Mouse (Mus musculus): Measurements from ENCODE around the gene Zfp574. TPM values are rescaled to one million over a fixed set of nuclear protein-coding genes. Genes with fewer than 3 reads are reported as not detected.

The Zfp574 gene
- polyA plus RNA-seq, 2 experiments, result 28.0 to 33.3 TPM

DNA sequence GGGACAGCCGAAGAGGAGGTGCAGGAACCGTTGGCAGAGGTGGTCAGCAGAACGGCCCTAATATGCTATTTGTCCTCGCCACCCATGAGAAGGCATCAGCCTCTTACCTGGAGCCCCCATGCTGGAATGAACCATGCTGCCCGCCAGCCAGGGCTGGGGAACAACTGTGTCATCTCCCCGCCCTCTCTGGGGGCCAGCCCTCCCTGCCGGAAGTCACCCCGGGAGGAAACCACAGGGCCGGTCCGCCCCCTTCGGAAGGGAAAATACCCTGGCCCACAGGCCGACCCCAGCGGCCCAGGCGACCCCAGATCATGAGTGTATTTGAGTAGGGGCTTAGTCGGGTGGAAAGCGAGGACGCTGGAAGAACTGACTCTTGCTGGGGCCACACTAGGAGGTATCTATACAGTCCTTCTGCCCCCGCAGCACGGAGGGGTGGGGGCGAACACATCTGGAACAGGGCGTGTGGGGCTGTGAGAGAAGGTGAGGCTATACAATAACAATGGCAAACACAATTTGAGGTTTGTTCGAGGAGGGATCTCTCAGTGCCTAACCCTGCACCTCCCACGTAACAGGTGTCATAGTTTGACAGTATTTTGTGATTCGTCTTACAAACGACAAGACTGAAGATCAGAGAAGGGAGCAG is 60.1 kb downstream of the Zfp574 start:
- Histone ChIP-seq H3K4me3 (replicated peaks; ENCODE audit: low read length) (no peak overlapping the region), H3K36me3 (ENCODE audit: control insufficient read depth, insufficient read depth, low read length) (no peaks in the 10 kb centered on the region), H3K4me1 (ENCODE audit: control insufficient read depth, insufficient read depth, low read length) (no peaks in the 10 kb centered on the region), H3K9me3 (ENCODE audit: control insufficient read depth, low read length) (peaks cover 3% of the 10 kb centered on the region; the same call in 1 of the 2 replicates), H3K27me3 (ENCODE audit: control insufficient read depth, insufficient read depth, low read length) (peaks cover 37% of the 10 kb centered on the region), H3K27ac (replicated peaks; ENCODE audit: low read depth, low read length) (no peak overlapping the region), H3K4me2 (replicated peaks; ENCODE audit: low read depth, low read length, severe bottlenecking) (no peak overlapping the region; the same call in 1 of the 2 replicates), H3K9ac (ENCODE audit: low read depth, low read length, severe bottlenecking) (no peak overlapping the region)
- 7% methylated on average over 25 of the region's 25 CpGs for WGBS
- no peak for ATAC-seq (ENCODE audit: low FRiP score, low read depth)
- TF ChIP-seq POLR2A (IDR thresholded peaks at IDR 0.05; ENCODE audit: borderline replicate concordance, extremely low read depth, insufficient read depth, insufficient read length), result no peak
- no peak for DNase-seq (ENCODE audit: low spot score)

Small RNA genes within 50 kb of the gene (microRNA-seq; reads per million reads assigned to microRNA genes)
- gene Mir6537, result not detected

Other genes with a start within 250 kb of the Zfp574 start
- 14.4 and 17.1 TPM in 2 replicates for gene Gm9844, start 210.4 kb upstream of the Zfp574 start, polyA plus RNA-seq (2012; rRNA removed)
- 14.2 and 17.1 TPM in 2 replicates for gene Gm9844, start 210.4 kb upstream of the Zfp574 start, polyA plus RNA-seq (2014; fragmentation: Nextera tagmentation; extraction: Ambion mirVana)
- not detected in 2 replicates for gene Lypd4, start 202.6 kb upstream of the Zfp574 start, polyA plus RNA-seq (2012; rRNA removed)
- not detected in 2 replicates for gene Lypd4, start 202.6 kb upstream of the Zfp574 start, polyA plus RNA-seq (2014; fragmentation: Nextera tagmentation; extraction: Ambion mirVana)
- gene Dmrtc2, start 202.5 kb upstream of the Zfp574 start, polyA plus RNA-seq (2012; rRNA removed), result 0.04 TPM in 1 of 2 replicates, not detected in the other
- gene Dmrtc2, start 202.5 kb upstream of the Zfp574 start, polyA plus RNA-seq (2014; fragmentation: Nextera tagmentation; extraction: Ambion mirVana), result 0.19 TPM in 1 of 2 replicates, not detected in the other
- 1,054 and 1,323 TPM in 2 replicates for gene Rps19, start 188.2 kb upstream of the Zfp574 start, polyA plus RNA-seq (2012; rRNA removed)
- 3,510 and 3,666 TPM in 2 replicates for gene Rps19, start 188.2 kb upstream of the Zfp574 start, polyA plus RNA-seq (2014; fragmentation: Nextera tagmentation; extraction: Ambion mirVana)
- 0.84 and 1.4 TPM in 2 replicates for gene Cd79a, start 175.2 kb upstream of the Zfp574 start, polyA plus RNA-seq (2012; rRNA removed)
- 0.26 and 0.37 TPM in 2 replicates for gene Cd79a, start 175.2 kb upstream of the Zfp574 start, polyA plus RNA-seq (2014; fragmentation: Nextera tagmentation; extraction: Ambion mirVana)
- gene Arhgef1, start 169.7 kb upstream of the Zfp574 start, polyA plus RNA-seq (2012; rRNA removed), result 256 and 337 TPM in 2 replicates
- gene Arhgef1, start 169.7 kb upstream of the Zfp574 start, polyA plus RNA-seq (2014; fragmentation: Nextera tagmentation; extraction: Ambion mirVana), result 109 and 116 TPM in 2 replicates
- gene Gm4881, start 128.1 kb upstream of the Zfp574 start, polyA plus RNA-seq (2012; rRNA removed), result 0.06 and 0.09 TPM in 2 replicates
- not detected in 2 replicates for gene Gm4881, start 128.1 kb upstream of the Zfp574 start, polyA plus RNA-seq (2014; fragmentation: Nextera tagmentation; extraction: Ambion mirVana)
- gene Rabac1, start 99.8 kb upstream of the Zfp574 start, polyA plus RNA-seq (2012; rRNA removed), result 185 and 268 TPM in 2 replicates
- 212 and 230 TPM in 2 replicates for gene Rabac1, start 99.8 kb upstream of the Zfp574 start, polyA plus RNA-seq (2014; fragmentation: Nextera tagmentation; extraction: Ambion mirVana)
- gene Atp1a3, start 66.6 kb upstream of the Zfp574 start, polyA plus RNA-seq (2012; rRNA removed), result 0.84 and 1.1 TPM in 2 replicates
- 0.54 and 0.69 TPM in 2 replicates for gene Atp1a3, start 66.6 kb upstream of the Zfp574 start, polyA plus RNA-seq (2014; fragmentation: Nextera tagmentation; extraction: Ambion mirVana)
- 84.9 and 128 TPM in 2 replicates for gene Grik5, start 221 bp upstream of the Zfp574 start, polyA plus RNA-seq (2012; rRNA removed)
- gene Grik5, start 221 bp upstream of the Zfp574 start, polyA plus RNA-seq (2014; fragmentation: Nextera tagmentation; extraction: Ambion mirVana), result 11.8 and 13.8 TPM in 2 replicates
- gene Pou2f2, start 107.2 kb downstream of the Zfp574 start, polyA plus RNA-seq (2012; rRNA removed), result 1.3 and 2.6 TPM in 2 replicates
- 0.55 and 1.9 TPM in 2 replicates for gene Pou2f2, start 107.2 kb downstream of the Zfp574 start, polyA plus RNA-seq (2014; fragmentation: Nextera tagmentation; extraction: Ambion mirVana)
- gene Dedd2, start 148.0 kb downstream of the Zfp574 start, polyA plus RNA-seq (2012; rRNA removed), result 11.1 and 14.0 TPM in 2 replicates
- gene Dedd2, start 148.0 kb downstream of the Zfp574 start, polyA plus RNA-seq (2014; fragmentation: Nextera tagmentation; extraction: Ambion mirVana), result 9.0 and 9.4 TPM in 2 replicates
- 11.1 and 13.0 TPM in 2 replicates for gene Zfp526, start 148.9 kb downstream of the Zfp574 start, polyA plus RNA-seq (2012; rRNA removed)
- gene Zfp526, start 148.9 kb downstream of the Zfp574 start, polyA plus RNA-seq (2014; fragmentation: Nextera tagmentation; extraction: Ambion mirVana), result 3.9 and 4.2 TPM in 2 replicates
- gene Gsk3a, start 165.3 kb downstream of the Zfp574 start, polyA plus RNA-seq (2012; rRNA removed), result 155 and 204 TPM in 2 replicates
- gene Gsk3a, start 165.3 kb downstream of the Zfp574 start, polyA plus RNA-seq (2014; fragmentation: Nextera tagmentation; extraction: Ambion mirVana), result 16.3 and 18.8 TPM in 2 replicates
- gene Erf, start 178.2 kb downstream of the Zfp574 start, polyA plus RNA-seq (2012; rRNA removed), result 99.2 and 127 TPM in 2 replicates
- gene Erf, start 178.2 kb downstream of the Zfp574 start, polyA plus RNA-seq (2014; fragmentation: Nextera tagmentation; extraction: Ambion mirVana), result 33.2 and 37.9 TPM in 2 replicates
- 155 and 206 TPM in 2 replicates for gene Cic, start 195.1 kb downstream of the Zfp574 start, polyA plus RNA-seq (2012; rRNA removed)
- 48.9 and 58.1 TPM in 2 replicates for gene Cic, start 195.1 kb downstream of the Zfp574 start, polyA plus RNA-seq (2014; fragmentation: Nextera tagmentation; extraction: Ambion mirVana)
- 266 and 343 TPM in 2 replicates for gene Pafah1b3, start 225.4 kb downstream of the Zfp574 start, polyA plus RNA-seq (2012; rRNA removed)
- gene Pafah1b3, start 225.4 kb downstream of the Zfp574 start, polyA plus RNA-seq (2014; fragmentation: Nextera tagmentation; extraction: Ambion mirVana), result 234 and 252 TPM in 2 replicates
- gene Prr19, start 228.8 kb downstream of the Zfp574 start, polyA plus RNA-seq (2012; rRNA removed), result 0.99 and 1.1 TPM in 2 replicates
- 0.44 and 0.53 TPM in 2 replicates for gene Prr19, start 228.8 kb downstream of the Zfp574 start, polyA plus RNA-seq (2014; fragmentation: Nextera tagmentation; extraction: Ambion mirVana)
- gene Tmem145, start 233.5 kb downstream of the Zfp574 start, polyA plus RNA-seq (2012; rRNA removed), result 4.4 and 7.9 TPM in 2 replicates
- gene Tmem145, start 233.5 kb downstream of the Zfp574 start, polyA plus RNA-seq (2014; fragmentation: Nextera tagmentation; extraction: Ambion mirVana), result 0.80 and 2.2 TPM in 2 replicates
- 45.1 and 61.2 TPM in 2 replicates for gene Megf8, start 244.6 kb downstream of the Zfp574 start, polyA plus RNA-seq (2012; rRNA removed)
- 16.5 and 19.9 TPM in 2 replicates for gene Megf8, start 244.6 kb downstream of the Zfp574 start, polyA plus RNA-seq (2014; fragmentation: Nextera tagmentation; extraction: Ambion mirVana)